Comparison of ENCODE assay signal across 8 mouse cellular contexts in the genomic region with DNA sequence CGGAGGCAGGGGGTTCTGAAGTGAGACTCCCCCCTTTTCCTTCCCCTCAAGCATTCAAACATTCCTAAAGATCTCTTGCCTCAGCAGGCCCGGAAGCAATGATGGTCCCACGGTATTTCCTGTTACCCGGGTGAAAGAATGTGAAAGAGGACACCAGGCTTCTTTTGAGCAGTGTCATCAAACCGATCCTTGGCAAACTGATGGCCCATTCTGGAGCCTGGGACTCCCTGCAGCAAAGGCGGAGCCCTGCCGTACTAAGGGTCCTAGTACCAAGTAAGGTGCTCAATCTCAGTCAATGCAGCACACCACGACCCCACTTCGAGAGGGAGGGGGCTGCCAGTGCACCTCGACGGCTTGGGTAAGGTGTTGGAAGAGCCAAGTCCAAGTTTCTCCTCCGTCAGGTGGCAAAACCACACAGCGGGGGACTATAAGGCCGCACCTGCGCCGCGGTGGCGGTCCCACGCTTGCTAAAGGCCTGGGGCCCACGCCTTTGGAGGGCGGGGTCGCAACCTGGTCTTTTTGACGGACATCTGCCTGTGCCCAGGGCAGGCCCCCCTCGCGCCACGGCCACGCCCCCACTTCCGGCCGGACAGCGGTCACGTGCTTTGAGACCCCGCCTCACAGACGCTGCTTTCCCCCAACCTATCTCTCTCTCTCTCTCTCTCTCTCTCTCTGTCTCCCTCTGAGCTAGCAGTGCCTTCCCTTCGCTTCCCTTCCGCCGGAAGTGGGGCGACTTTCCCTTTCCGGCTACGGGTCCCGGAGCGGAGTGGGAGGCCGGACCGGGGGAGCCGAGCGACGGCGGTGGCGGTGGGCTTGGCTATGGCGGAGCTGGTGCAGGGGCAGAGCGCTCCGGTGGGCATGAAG. TPM values are rescaled to one million over a fixed set of nuclear protein-coding genes. Genes with fewer than 3 reads are reported as not detected.
DNase-seq lines count a peak whose midpoint lies in the region; ATAC-seq and TF ChIP-seq lines count a peak whose summit lies in the region.

A gene (plus strand): TSS at position 601 of the 864 bp plus-strand sequence.

- H3K9me3 ChIP-seq in heart, embryonic 12.5 days (replicated peaks) = no peaks in the 10 kb centered on the region
- H3K9me3 ChIP-seq in kidney, postnatal 0 days (replicated peaks; ENCODE audit: low read length) = no peaks in the 10 kb centered on the region
- no peaks in the 10 kb centered on the region for H3K9me3 ChIP-seq in liver, embryonic 11.5 days (ENCODE audit: control insufficient read depth, low read length)
- no peaks in the 10 kb centered on the region for H3K9me3 ChIP-seq in stomach, embryonic 14.5 days (ENCODE audit: control insufficient read depth, low read depth, low read length)

- peak; percentile 76 for ATAC-seq in erythroid progenitor cell, adult 5-6 weeks (replicated peaks; ENCODE audit: low FRiP score, poor library complexity, severe bottlenecking)
- ATAC-seq in heart, embryonic 12.5 days (ENCODE audit: insufficient number of reproducible peaks, low FRiP score) = peak; percentile 96
- ATAC-seq in kidney, postnatal 0 days (replicated peaks; ENCODE audit: low FRiP score, low read depth) = peak; percentile 95
- peak; percentile 93 for ATAC-seq in liver, embryonic 11.5 days (replicated peaks; ENCODE audit: low FRiP score)
- peak; percentile 95 for ATAC-seq in stomach, embryonic 14.5 days (ENCODE audit: insufficient number of reproducible peaks, insufficient read depth, low FRiP score, low read depth)

- H3K36me3 ChIP-seq in heart, embryonic 12.5 days = peaks cover 9% of the 10 kb centered on the region; the same call in 1 of the 2 replicates
- H3K36me3 ChIP-seq in kidney, postnatal 0 days (ENCODE audit: insufficient read depth, low read length) = peaks cover 2% of the 10 kb centered on the region; the same call in 1 of the 2 replicates
- H3K36me3 ChIP-seq in liver, embryonic 11.5 days (ENCODE audit: control insufficient read depth, insufficient read depth, low read length) = 0 out of 2 replicates have a peak, but pooled peaks cover 3% of the 10 kb centered on the region
- no peaks in the 10 kb centered on the region; the same call in 1 of the 2 replicates for H3K36me3 ChIP-seq in stomach, embryonic 14.5 days (ENCODE audit: control insufficient read depth, insufficient read depth, low read length)

- no peaks in the 10 kb centered on the region for H3K27me3 ChIP-seq in heart, embryonic 12.5 days (replicated peaks)
- H3K27me3 ChIP-seq in kidney, postnatal 0 days (ENCODE audit: insufficient read depth, low read length) = no peaks in the 10 kb centered on the region
- H3K27me3 ChIP-seq in liver, embryonic 11.5 days (replicated peaks; ENCODE audit: control insufficient read depth, insufficient read depth, low read length) = no peaks in the 10 kb centered on the region
- no peaks in the 10 kb centered on the region for H3K27me3 ChIP-seq in stomach, embryonic 14.5 days (ENCODE audit: control insufficient read depth, insufficient read depth, low read length)

- peak within 1 kb of the TSS; percentile 82 for H3K27ac ChIP-seq in heart, embryonic 12.5 days (ENCODE audit: poor library complexity, severe bottlenecking)
- peak within 1 kb of the TSS; percentile 92 for H3K27ac ChIP-seq in kidney, postnatal 0 days
- peak within 1 kb of the TSS; percentile 91 for H3K27ac ChIP-seq in liver, embryonic 11.5 days (ENCODE audit: low read depth, low read length)
- H3K27ac ChIP-seq in stomach, embryonic 14.5 days (ENCODE audit: low read length) = peak within 1 kb of the TSS; percentile 88

- 1% methylated on average over 50 of the region's 51 CpGs for WGBS in heart, embryonic 12.5 days
- 1% methylated on average over 51 of the region's 51 CpGs for WGBS in kidney, postnatal 0 days
- 1% methylated on average over 51 of the region's 51 CpGs for WGBS in liver, embryonic 11.5 days
- 1% methylated on average over 51 of the region's 51 CpGs for WGBS in stomach, embryonic 14.5 days

- TF ChIP-seq CTCF in kidney, postnatal 0 days (IDR thresholded peaks at IDR 0.05; ENCODE audit: low read depth) = no peak

- peak within 1 kb of the TSS; percentile 95 for H3K4me2 ChIP-seq in heart, embryonic 12.5 days
- peak within 1 kb of the TSS; percentile 65 for H3K4me2 ChIP-seq in kidney, postnatal 0 days (ENCODE audit: low read length)
- peak within 1 kb of the TSS; percentile 78 for H3K4me2 ChIP-seq in liver, embryonic 11.5 days
- peak within 1 kb of the TSS; percentile 92 for H3K4me2 ChIP-seq in stomach, embryonic 14.5 days (replicated peaks; ENCODE audit: low read depth, low read length)

- peak; percentile 71 for DNase-seq in CD4-positive helper T cell, adult 2 months (ENCODE audit: low read depth, low spot score)
- DNase-seq in brain, embryonic 18.5 days (ENCODE audit: low read depth, low spot score) = peak; percentile 86
- peak; percentile 98 for DNase-seq in kidney, postnatal 0 days (ENCODE audit: low spot score)
- peak; percentile 92 for DNase-seq in liver, embryonic 11.5 days (ENCODE audit: low spot score)
- DNase-seq in naive thymus-derived CD4-positive, alpha-beta T cell, adult 2 months (ENCODE audit: low read depth) = peak; percentile 57

- peak within 1 kb of the TSS; percentile 98 for H3K9ac ChIP-seq in heart, embryonic 12.5 days
- H3K9ac ChIP-seq in kidney, postnatal 0 days (ENCODE audit: low read depth, low read length) = peak within 1 kb of the TSS; percentile 91
- H3K9ac ChIP-seq in liver, embryonic 11.5 days (ENCODE audit: low read depth, low read length) = peak within 1 kb of the TSS; percentile 84
- H3K9ac ChIP-seq in stomach, embryonic 14.5 days (replicated peaks; ENCODE audit: low read depth, low read length) = peak within 1 kb of the TSS; percentile 97

- H3K4me3 ChIP-seq in heart, embryonic 12.5 days = peak within 1 kb of the TSS; percentile 80
- peak within 1 kb of the TSS; percentile 76 for H3K4me3 ChIP-seq in kidney, postnatal 0 days (replicated peaks; ENCODE audit: low read depth, low read length)
- peak within 1 kb of the TSS; percentile 91 for H3K4me3 ChIP-seq in liver, embryonic 11.5 days (ENCODE audit: low read depth, low read length)
- H3K4me3 ChIP-seq in stomach, embryonic 14.5 days (ENCODE audit: low read depth, low read length) = peak within 1 kb of the TSS; percentile 98

- peaks cover 15% of the 10 kb centered on the region for H3K4me1 ChIP-seq in heart, embryonic 12.5 days (replicated peaks)
- H3K4me1 ChIP-seq in kidney, postnatal 0 days (replicated peaks; ENCODE audit: insufficient read depth, low read length) = peaks cover 10% of the 10 kb centered on the region
- H3K4me1 ChIP-seq in liver, embryonic 11.5 days (replicated peaks; ENCODE audit: control insufficient read depth, insufficient read depth, low read length) = peaks cover 7% of the 10 kb centered on the region
- H3K4me1 ChIP-seq in stomach, embryonic 14.5 days (ENCODE audit: control insufficient read depth, insufficient read depth, low read length) = peaks cover 12% of the 10 kb centered on the region

RNA-seq across cellular contexts. Expression of the gene that starts here (rescaled TPM):
- 3.4 and 3.6 TPM in 2 replicates for total RNA-seq in erythroid progenitor cell, adult 5-6 weeks (2015; ENCODE audit: low replicate concordance)
- 3.6 and 5.0 TPM in 2 replicates for total RNA-seq in erythroid progenitor cell, adult 5-6 weeks (2017; ENCODE audit: low replicate concordance)
- 59.6 and 66.6 TPM in 2 replicates for polyA plus RNA-seq in heart, embryonic 12.5 days (2016; fragmentation: Nextera tagmentation; extraction: Ambion mirVana)
- polyA plus RNA-seq in kidney, postnatal 0 days (2015; fragmentation: Nextera tagmentation; extraction: Ambion mirVana) = 83.2 and 87.5 TPM in 2 replicates
- 75.3 and 77.5 TPM in 2 replicates for polyA plus RNA-seq in liver, embryonic 11.5 days (2014; fragmentation: Nextera tagmentation; extraction: Ambion mirVana)
- 87.2 and 89.7 TPM in 2 replicates for polyA plus RNA-seq in stomach, embryonic 14.5 days (2014; fragmentation: Nextera tagmentation; extraction: Ambion mirVana)

Comparison
In these comparisons a context has a peak if more than half of its experiments do, and no peak if none do; other contexts are left out.
1. Peak in every context shown above with its lines: DNase-seq, ATAC-seq, H3K4me3 ChIP-seq and H3K27ac ChIP-seq.